Mouse (Mus musculus) kidney, postnatal 14 days (tissue): Measurements from ENCODE around the gene Ash1l.
"Not testable (repeated sequence)": the region's sequence is repeated elsewhere in the genome, so short reads cannot be mapped to it uniquely, and the experiment has no call there.

Experiments used
- DNase-seq: peaks from one replicate; pipeline ENCODE4 v3.0.0; 2022; ENCODE audit warnings: mixed read lengths

Gene Ash1l

GRCm38 (mm10) chr3:88963211-88963610, 12.8 kb downstream of the Ash1l start:
- DNase-seq = not testable (repeated sequence)

DNA sequence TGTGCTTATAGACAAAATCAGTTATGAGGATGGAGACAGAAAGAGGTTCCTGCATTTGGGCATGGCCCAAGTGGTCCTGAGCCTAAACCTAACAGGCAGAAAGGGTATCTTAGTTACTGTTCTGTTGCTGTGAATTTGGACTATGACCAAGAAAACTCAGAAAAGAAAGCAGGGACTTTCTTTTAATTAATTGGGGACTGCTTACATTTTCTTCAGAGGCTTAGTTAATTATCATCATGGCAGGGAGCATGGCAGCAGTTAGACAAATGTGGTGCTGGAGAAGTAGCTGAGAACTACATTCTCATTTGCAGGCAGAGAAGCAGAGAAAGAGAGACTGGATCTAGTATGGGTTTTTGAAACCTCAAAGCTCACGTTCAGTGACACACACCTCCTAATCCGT, 24.6 kb downstream of the Ash1l start:
- no peak for DNase-seq

DNA sequence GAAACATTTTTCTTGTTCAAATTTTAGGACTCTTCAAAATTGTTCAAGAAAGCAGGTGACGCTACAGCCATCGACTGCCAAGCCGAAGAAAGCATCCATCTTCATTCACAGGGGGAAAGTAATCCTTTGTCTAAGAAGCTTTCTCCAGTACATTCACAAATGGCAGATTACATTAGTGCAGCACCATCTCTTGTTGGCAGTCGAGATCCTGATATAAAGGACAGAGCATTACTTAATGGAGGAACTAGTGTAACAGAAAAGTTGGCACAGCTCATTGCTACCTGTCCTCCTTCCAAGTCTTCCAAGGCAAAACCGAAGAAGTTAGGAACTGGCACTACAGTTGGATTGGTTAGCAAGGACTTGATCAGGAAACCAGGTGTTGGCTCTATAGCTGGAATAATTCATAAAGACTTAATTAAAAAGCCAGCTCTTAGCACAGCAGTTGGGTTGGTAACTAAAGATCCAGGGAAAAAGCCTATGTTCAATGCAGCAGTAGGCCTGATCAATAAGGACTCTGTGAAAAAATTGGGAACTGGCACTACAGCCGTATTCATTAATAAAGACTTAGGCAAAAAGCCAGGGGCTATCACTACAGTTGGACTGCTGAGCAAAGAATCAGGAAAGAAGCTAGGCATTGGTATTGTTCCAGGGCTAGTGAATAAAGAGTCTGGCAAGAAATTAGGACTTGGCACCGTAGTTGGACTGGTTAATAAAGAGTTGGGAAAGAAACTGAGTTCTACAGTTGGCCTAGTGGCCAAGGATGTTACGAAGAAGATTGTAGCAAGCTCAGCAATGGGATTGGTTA, 31.0 kb downstream of the Ash1l start:
- DNase-seq = no peak

DNA sequence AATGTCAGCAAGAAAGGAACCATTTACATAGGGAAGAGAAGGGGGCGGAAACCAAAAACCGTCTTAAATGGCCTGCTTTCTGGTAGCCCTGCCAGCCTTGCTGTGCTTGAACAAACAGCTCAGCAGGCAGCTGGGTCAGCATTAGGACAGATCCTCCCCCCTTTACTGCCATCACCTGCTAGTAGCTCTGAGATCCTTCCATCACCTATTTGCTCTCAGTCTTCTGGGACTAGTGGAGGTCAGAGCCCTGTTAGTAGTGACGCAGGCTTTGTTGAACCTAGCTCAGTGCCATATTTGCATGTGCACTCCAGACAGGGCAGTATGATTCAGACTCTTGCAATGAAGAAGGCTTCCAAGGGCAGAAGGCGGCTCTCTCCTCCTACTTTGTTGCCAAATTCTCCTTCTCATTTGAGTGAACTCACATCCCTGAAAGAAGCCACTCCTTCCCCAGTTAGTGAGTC, 33.5 kb downstream of the Ash1l start:
- DNase-seq = no peak

DNA sequence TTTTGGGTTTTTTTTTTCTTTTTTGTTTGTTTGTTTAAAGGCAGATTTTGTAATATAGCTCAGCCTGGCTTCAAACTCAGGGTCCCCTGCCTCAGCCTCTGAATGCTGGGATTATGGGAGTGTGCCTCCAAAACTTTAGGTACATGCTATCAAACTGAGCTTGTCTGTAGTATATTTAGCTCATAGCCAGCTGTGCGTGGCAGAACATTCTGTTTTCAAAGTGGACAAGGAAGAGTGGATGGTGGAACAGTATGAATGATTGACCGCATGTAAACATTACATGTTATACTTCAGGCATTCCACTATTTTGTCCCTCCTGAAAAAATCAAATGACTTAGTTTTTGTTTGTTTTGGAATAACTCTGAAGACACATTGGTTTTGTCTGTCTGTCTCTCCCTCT, 42.4 kb downstream of the Ash1l start:
- no peak for DNase-seq

- DNase-seq = no peak
Observed at GRCm38 (mm10) chr3:89001536-89001935, 51.1 kb downstream of the Ash1l start.

DNA sequence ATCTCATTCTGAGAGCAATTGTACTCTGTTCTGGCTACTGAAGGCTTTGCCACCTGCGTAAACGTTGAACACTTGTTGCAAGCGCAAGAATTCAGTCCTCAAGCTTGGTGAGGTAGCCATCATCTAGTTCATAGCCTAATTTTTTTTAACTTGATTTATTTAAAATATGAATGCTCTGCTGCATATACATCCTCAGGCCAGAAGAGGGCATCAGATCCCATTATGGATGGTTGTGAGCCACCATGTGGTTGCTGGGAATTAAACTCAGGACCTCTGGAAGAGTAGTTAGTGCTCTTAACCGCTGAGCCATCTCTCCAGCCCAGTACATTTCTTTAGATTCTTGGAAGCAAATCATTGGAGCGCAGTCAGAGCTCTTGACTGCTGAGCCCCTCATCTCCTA, 80.5 kb downstream of the Ash1l start:
- not testable (repeated sequence) for DNase-seq

- DNase-seq = no peak
Observed at GRCm38 (mm10) chr3:89043359-89043758, 92.9 kb downstream of the Ash1l start.

DNA sequence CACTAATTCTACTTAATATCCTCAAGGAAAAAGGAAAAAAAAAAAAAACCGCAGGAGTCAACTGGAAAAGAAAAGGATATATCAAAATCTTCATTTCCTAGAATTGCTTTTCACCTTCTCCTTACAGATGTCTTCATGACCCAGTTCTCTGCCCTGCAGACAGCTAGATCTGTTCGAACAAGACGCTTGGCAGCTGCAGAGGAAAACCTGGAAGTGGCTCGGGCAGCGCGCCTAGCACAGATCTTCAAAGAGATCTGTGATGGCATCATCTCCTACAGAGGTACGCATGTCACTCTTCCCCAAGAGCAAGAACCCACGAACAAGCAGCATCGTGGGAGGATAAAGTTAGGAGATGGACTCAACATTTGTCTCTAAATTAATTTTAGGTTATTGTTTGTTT, 107.9 kb downstream of the Ash1l start:
- DNase-seq = no peak

DNA sequence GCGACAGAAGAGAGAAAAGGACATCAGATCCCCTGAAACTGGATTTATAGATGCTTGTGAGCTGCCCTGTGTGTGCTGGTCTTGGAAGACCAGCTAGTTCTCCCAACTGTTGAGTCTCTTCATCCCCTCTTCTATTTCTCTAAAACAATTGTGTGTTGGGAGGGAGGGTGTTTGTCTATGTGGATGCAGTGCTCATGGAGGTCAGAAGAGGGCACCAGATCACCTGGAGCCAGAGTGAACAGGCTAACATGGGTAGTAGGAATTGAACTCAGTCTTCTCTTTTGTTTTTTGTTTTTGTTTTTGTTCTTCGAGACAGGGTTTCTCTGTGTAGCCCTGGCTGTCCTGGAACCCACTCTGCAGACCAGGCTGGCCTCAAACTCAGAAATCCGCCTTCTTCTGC, 108.4 kb downstream of the Ash1l start:
- peak; percentile 19 for DNase-seq

GRCm38 (mm10) chr3:89061696-89062095, 111.3 kb downstream of the Ash1l start:
- DNase-seq = no peak

- no peak for DNase-seq
Observed at GRCm38 (mm10) chr3:89067265-89067664, 116.8 kb downstream of the Ash1l start.

- DNase-seq = no peak
Observed at GRCm38 (mm10) chr3:89077383-89077782, 127.0 kb downstream of the Ash1l start.

DNA sequence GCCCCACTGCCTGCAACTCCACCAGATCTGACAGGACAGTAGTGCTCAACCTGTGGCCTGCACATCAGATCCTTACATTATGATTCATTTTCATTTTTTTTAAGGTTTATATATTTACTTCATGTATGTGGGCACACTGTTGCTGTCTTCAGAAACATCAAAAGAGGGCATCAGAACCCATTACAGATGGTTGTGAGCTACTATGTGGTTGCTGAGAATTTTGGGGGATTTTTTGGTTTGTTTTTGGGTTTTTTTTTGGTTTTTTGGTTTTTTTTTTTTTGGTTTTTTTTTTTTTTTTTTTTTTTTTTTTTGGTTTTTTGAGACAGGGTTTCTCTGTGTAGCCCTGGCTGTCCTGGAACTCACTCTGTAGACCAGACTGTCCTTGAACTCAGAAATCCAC, 131.9 kb downstream of the Ash1l start:
- not testable (repeated sequence) for DNase-seq

- DNase-seq = no peak
Observed at GRCm38 (mm10) chr3:89084133-89084532, 133.7 kb downstream of the Ash1l start.

DNA sequence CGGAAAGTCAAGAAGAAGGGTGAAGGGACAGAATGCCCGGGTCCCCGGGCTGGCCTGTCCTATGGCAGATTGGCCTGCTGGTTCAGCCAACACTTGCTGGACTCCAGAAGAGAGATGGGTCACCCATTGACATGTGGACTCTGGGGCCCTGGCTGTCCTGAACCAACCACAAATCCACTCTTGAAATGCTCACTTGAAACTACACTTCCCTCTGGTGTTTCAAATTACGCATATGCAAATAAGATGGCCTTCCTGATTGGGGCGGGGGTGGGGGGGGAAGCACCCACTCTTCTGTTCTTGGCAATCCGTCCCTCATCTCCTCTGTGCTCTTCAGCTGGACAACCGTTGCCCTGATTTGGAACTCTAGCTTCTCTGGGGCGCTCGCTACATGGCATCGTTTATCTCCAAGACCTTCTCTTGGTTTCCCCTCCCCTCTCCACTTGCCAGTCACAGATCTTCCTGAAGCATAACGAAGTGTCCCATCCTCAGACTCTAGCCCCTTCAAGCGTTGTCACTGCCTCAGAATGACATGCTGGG, 134.3 kb downstream of the Ash1l start:
- no peak for DNase-seq

DNA sequence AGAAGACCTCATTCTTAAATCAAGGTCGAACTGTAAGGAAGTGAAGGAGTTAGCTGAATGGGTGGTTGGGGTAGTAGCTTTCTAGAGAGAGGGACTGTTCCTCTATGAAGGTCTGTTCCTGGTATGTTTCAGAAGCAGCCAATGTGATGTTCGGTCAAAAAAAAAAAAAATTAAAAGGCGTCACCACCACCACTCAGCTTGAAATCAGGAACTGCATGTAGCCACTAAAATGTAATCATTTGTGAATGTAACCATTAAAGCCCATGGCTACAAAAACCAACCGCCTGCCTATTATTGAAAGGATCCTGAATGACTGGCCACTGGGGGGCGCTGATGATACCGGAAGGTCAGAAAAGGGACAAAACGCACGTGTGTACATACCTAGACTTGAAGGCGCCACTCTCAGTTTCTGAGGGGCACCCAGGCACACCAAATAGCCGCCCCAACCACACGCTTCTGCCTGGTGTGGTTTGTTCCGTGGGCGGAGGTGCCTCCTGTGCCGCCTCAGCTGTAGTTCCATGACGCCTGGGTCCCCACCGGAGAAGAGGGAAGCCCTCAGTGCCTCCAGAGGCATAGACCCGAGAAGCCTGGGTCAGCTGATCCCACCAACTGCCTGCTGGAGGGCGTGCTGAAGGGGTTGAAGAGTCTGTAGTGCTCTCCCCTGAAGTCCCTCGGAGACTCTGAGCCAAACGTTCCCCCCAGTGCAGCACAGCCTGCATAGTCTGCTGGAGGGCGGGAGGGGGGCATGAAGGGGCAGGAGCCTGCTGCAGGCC, 137.1 kb downstream of the Ash1l start:
- peak; percentile 82 for DNase-seq

- DNase-seq = no peak
Observed at GRCm38 (mm10) chr3:89088974-89089373, 138.6 kb downstream of the Ash1l start.

DNA sequence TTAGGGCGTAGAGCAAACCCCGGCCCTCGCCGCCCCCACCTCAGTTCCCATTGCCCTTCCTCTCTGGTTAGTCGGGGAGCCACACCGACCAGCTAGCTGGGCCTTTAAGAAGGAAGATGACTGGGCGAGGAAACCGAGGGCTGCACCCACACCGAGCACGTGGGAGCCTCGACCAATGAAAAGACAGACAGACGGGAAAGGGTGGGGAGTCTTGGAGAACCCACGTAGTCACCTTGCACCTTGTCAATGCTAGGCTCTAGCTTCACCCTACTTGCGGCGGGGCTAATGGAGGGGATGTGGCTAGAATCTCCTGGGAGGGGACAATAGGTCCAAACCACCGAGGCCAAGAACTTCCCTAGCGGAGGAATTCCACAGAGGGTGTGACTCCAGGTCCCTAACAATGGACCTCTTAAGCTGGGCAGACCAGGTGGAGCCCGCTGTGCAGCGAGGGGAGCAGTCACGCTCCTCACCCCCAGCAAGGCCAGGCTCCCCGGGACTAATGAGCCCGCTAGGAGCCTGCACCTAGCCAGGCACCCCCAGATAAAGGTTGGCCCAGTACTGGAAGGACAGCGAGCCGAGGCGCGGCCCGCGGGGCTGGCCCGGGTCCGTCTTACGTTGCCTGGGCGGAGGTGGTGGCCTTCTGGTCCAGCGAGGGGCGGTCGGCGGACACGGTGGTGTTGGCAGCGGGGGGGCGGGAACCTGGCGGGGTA, 139.6 kb downstream of the Ash1l start:
- peak; percentile 92 for DNase-seq

- peak; percentile 87 for DNase-seq
Observed at GRCm38 (mm10) chr3:89090694-89091655, 140.6 kb downstream of the Ash1l start.

GRCm38 (mm10) chr3:89091811-89092508, 141.5 kb downstream of the Ash1l start:
- DNase-seq = no peak
